Mouse (Mus musculus): ENCODE measurements at regions not wholly inside any gene's neighbourhood (a gene's known extent, or its start where the extent isn't known, plus 50 kb on each side); places are given as distances from the start of the nearest gene placed in this dataset.

DNA sequence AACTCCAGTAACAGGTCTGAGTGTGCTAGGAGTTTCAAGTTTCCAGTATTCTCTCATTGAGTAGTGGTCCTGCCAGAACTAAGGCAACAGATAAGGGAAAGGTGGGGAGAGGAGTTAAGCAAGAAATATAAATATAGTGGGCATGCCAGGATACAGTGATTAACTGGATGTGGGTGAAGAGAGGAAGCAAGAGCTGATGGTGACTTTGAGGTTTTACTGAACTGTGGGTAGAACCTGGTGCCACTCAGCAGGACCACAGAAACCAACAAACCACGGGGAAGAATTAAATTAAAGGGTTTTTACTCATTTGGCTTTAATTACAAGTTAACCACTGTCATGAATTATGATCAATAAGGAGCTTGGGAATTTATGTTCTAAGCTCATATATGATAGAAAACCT, 154.5 kb upstream of the Plppr1 start:
- no peak overlapping the region for H3K4me3 ChIP-seq
- H3K4me2 ChIP-seq = no peak overlapping the region
- peaks cover 5% of the 10 kb centered on the region; the same call in 1 of the 2 replicates for H3K4me1 ChIP-seq (replicated peaks)
- H3K36me3 ChIP-seq = no peaks in the 10 kb centered on the region
- no peak overlapping the region for H3K9ac ChIP-seq
- H3K27ac ChIP-seq (replicated peaks) = no peak overlapping the region
- no peaks in the 10 kb centered on the region for H3K9me3 ChIP-seq
- ATAC-seq (ENCODE audit: low FRiP score, low read depth) = no peak
- 71% methylated on average over 1 of the region's 1 CpGs for WGBS
- no peaks in the 10 kb centered on the region for H3K27me3 ChIP-seq

- Histone ChIP-seq H3K4me2 (no peak overlapping the region), H3K4me3 (no peak overlapping the region), H3K4me1 (replicated peaks) (peaks cover 5% of the 10 kb centered on the region; the same call in 1 of the 2 replicates), H3K27me3 (no peaks in the 10 kb centered on the region), H3K9me3 (no peaks in the 10 kb centered on the region), H3K27ac (replicated peaks) (0 out of 2 replicates have a peak overlapping the region, but pooled peaks have one; percentile 2), H3K36me3 (no peaks in the 10 kb centered on the region), H3K9ac (no peak overlapping the region)
- WGBS = 70% methylated on average over 9 of the region's 9 CpGs
- no peak for ATAC-seq (ENCODE audit: low FRiP score, low read depth)
These were observed 153.7 kb upstream of the Plppr1 start for GRCm38 (mm10) chr4:48905196-48905867.

DNA sequence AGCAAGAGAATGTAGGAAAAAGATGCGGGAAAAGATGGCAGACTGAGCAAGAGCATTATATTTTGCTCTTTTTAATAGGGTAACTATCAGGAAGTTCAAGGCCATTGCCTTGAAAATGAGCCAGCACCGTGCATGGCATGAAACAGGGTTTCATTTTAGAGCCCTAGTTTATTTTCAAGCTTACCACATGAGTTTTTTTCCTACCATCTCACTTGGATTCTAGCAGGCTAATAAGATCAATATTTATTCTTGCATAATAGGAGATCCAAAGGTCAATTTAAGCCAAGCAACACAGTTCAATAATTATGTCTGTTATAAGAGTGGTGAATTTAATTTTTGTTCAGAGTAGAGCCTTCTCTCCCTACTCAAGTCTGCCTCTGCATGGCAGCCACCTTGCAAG, 149.9 kb upstream of the Plppr1 start:
- no peak for ATAC-seq (ENCODE audit: low FRiP score, low read depth)
- H3K27ac ChIP-seq (replicated peaks) = no peak overlapping the region
- H3K4me3 ChIP-seq = no peak overlapping the region
- no peaks in the 10 kb centered on the region for H3K9me3 ChIP-seq
- H3K36me3 ChIP-seq = no peaks in the 10 kb centered on the region
- no peak overlapping the region for H3K4me2 ChIP-seq
- 85% methylated on average over 2 of the region's 2 CpGs for WGBS
- H3K4me1 ChIP-seq (replicated peaks) = peaks cover 5% of the 10 kb centered on the region; the same call in 1 of the 2 replicates
- no peaks in the 10 kb centered on the region for H3K27me3 ChIP-seq
- H3K9ac ChIP-seq = no peak overlapping the region

DNA sequence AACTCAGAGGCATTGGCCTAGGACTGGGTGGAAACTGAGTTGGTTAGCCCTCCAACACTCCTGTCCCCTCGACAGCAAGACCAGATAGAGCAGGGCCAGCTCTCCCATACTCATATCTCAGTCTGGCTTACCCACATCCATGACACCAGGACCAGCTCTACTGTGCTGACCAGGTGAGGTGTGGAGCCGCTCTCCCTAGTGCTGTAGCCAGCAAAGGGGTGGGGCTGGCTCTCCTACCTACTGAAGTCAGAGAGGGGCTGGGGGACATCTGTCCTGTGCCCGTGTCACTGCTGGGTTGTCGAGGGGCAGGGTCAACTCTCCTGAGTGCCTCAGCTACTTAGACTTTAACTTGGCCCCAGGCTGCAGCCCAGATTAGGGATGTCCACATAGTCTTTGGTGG, 145.8 kb upstream of the Plppr1 start:
- 93% methylated on average over 4 of the region's 4 CpGs for WGBS
- H3K36me3 ChIP-seq = no peaks in the 10 kb centered on the region
- H3K4me3 ChIP-seq = no peak overlapping the region
- H3K9ac ChIP-seq = no peak overlapping the region
- no peaks in the 10 kb centered on the region for H3K27me3 ChIP-seq
- H3K4me2 ChIP-seq = no peak overlapping the region
- H3K27ac ChIP-seq (replicated peaks) = no peak overlapping the region
- H3K4me1 ChIP-seq (replicated peaks) = no peaks in the 10 kb centered on the region
- no peaks in the 10 kb centered on the region for H3K9me3 ChIP-seq
- no peak for ATAC-seq (ENCODE audit: low FRiP score, low read depth)

DNA sequence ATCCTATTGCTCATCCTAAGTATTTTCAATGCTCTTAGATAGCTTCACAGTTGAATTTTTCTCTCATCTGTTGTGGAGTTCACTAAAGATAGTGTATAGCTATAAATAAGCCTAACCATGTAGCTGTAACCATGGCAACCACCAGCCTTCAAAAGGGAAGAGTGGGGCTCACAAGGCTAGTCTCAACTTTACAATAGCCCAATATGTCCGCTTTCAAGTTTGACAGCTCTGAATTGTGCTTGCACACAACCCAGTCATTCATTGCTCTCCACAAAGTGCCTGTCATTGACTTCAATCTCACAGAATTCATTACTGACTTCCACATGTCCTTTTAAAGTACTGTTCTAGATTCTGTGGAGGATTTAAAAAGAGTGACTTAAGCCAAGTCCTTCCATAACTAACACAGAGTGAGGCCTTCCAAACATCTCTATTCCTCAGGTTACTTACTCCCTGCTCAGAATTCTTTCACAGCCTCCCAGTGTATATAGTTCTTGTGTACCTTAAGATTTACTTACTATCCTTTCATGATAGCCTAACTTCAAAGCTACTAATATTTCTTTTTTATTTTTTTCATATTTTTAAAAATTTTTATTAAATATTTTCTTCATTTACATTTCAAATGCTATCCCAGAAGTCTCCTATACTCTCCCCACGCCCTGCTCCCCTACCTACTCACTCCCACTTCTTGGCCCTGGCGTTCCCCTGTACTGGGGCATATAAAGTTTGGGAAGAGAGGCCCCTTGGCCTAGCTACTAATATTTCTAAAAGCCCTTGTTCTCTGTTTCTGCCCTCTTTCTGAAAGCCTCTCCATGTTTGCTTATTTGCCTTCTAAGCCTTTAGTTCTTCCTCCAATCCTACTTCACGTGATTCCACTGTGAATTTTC, 134.3 kb upstream of the Plppr1 start:
- H3K4me3 ChIP-seq = no peak overlapping the region
- no peaks in the 10 kb centered on the region for H3K9me3 ChIP-seq
- no peaks in the 10 kb centered on the region for H3K27me3 ChIP-seq
- H3K9ac ChIP-seq = no peak overlapping the region
- H3K36me3 ChIP-seq = no peaks in the 10 kb centered on the region
- H3K4me2 ChIP-seq = no peak overlapping the region
- WGBS = 55% methylated on average over 4 of the region's 4 CpGs
- H3K4me1 ChIP-seq (replicated peaks) = 0 out of 2 replicates have a peak, but pooled peaks cover 8% of the 10 kb centered on the region
- no peak overlapping the region for H3K27ac ChIP-seq (replicated peaks)
- ATAC-seq (ENCODE audit: low FRiP score, low read depth) = peak; percentile 90

GRCm38 (mm10) chr4:48938420-48938819, 120.7 kb upstream of the Plppr1 start:
- H3K27me3 ChIP-seq = no peaks in the 10 kb centered on the region
- no peak overlapping the region for H3K9ac ChIP-seq
- no peaks in the 10 kb centered on the region for H3K9me3 ChIP-seq
- 83% methylated on average over 1 of the region's 1 CpGs for WGBS
- H3K36me3 ChIP-seq = no peaks in the 10 kb centered on the region
- no peak overlapping the region for H3K4me3 ChIP-seq
- H3K4me1 ChIP-seq (replicated peaks) = no peaks in the 10 kb centered on the region
- ATAC-seq (ENCODE audit: low FRiP score, low read depth) = no peak
- no peak overlapping the region for H3K4me2 ChIP-seq
- no peak overlapping the region for H3K27ac ChIP-seq (replicated peaks)

- no peak for ATAC-seq (ENCODE audit: low FRiP score, low read depth)
- no peaks in the 10 kb centered on the region for H3K9me3 ChIP-seq
- H3K4me3 ChIP-seq = no peak overlapping the region
- no peak overlapping the region for H3K4me2 ChIP-seq
- no peak overlapping the region for H3K27ac ChIP-seq (replicated peaks)
- H3K4me1 ChIP-seq (replicated peaks) = no peaks in the 10 kb centered on the region
- no peaks in the 10 kb centered on the region for H3K27me3 ChIP-seq
- no peaks in the 10 kb centered on the region for H3K36me3 ChIP-seq
- 76% methylated on average over 6 of the region's 6 CpGs for WGBS
- H3K9ac ChIP-seq = no peak overlapping the region
These were observed 120.2 kb upstream of the Plppr1 start for GRCm38 (mm10) chr4:48938892-48939291.

GRCm38 (mm10) chr4:48945266-48945818, 113.7 kb upstream of the Plppr1 start:
- Histone ChIP-seq H3K4me3 (no peak overlapping the region), H3K9ac (no peak overlapping the region), H3K9me3 (no peaks in the 10 kb centered on the region), H3K4me2 (no peak overlapping the region), H3K4me1 (replicated peaks) (no peaks in the 10 kb centered on the region), H3K36me3 (no peaks in the 10 kb centered on the region), H3K27ac (replicated peaks) (no peak overlapping the region), H3K27me3 (no peaks in the 10 kb centered on the region)
- WGBS = 78% methylated on average over 2 of the region's 2 CpGs
- ATAC-seq (ENCODE audit: low FRiP score, low read depth) = no peak

DNA sequence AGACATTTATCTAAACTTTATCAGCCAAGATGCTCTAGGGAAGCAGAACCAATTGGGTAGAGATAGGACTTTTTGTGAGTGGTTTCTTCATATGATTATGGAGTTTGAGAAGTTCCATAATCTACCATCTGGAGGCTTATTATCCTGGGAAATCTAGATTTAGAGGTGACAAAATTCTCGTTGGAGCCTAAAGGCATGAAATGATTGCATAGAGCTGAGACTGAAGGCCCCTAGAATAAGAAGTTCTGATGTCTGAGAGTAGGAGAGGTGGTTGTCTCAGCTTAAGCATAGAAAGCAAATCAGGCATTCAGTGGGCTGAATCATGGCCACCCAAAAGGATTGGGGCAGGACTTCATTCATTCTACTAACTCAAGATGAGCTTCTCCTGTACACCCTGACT, 106.1 kb upstream of the Plppr1 start:
- Histone ChIP-seq H3K4me2 (no peak overlapping the region), H3K9me3 (no peaks in the 10 kb centered on the region), H3K4me1 (replicated peaks) (no peaks in the 10 kb centered on the region), H3K4me3 (no peak overlapping the region), H3K9ac (no peak overlapping the region), H3K27me3 (no peaks in the 10 kb centered on the region), H3K36me3 (no peaks in the 10 kb centered on the region), H3K27ac (replicated peaks) (no peak overlapping the region)
- 63% methylated on average over 1 of the region's 1 CpGs for WGBS
- ATAC-seq (ENCODE audit: low FRiP score, low read depth) = no peak

DNA sequence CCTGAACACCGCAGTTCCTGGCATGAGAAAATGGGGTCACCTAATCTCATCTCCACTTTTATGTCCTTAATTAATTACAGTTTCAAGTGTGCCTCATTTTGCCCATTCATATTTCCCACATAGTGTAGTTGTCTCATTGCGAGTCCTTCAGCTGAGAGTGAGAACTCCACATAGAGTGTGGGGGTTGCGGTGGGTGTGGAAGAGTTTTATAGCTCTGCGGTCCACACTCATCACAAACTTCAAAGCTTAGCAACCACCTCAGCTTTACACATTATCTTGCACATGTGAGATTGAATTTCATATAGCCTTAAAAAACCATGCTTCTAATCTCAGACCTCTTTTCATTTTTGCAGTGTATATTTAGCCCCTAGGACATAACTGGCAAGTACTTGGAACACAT, 83.3 kb upstream of the Plppr1 start:
- 93% methylated on average over 4 of the region's 4 CpGs for WGBS
- no peak for ATAC-seq (ENCODE audit: low FRiP score, low read depth)
- Histone ChIP-seq H3K9me3 (no peaks in the 10 kb centered on the region), H3K9ac (no peak overlapping the region), H3K4me2 (no peak overlapping the region), H3K4me3 (no peak overlapping the region), H3K27me3 (no peaks in the 10 kb centered on the region), H3K27ac (replicated peaks) (no peak overlapping the region), H3K36me3 (no peaks in the 10 kb centered on the region), H3K4me1 (replicated peaks) (no peaks in the 10 kb centered on the region)

- no peak for ATAC-seq (ENCODE audit: low FRiP score, low read depth)
- H3K9ac ChIP-seq = no peak overlapping the region
- 55% methylated on average over 3 of the region's 3 CpGs for WGBS
These were observed 67.1 kb upstream of the Plppr1 start for GRCm38 (mm10) chr4:48992021-48992420.

More at GRCm38 (mm10) chr4:48992021-48992420, 67.1 kb upstream of the Plppr1 start:
- H3K27ac ChIP-seq (replicated peaks) = no peak overlapping the region
- no peak overlapping the region for H3K4me2 ChIP-seq
- H3K4me1 ChIP-seq (replicated peaks) = no peaks in the 10 kb centered on the region
- no peaks in the 10 kb centered on the region for H3K9me3 ChIP-seq
- no peak overlapping the region for H3K4me3 ChIP-seq
- no peaks in the 10 kb centered on the region for H3K27me3 ChIP-seq
- no peaks in the 10 kb centered on the region for H3K36me3 ChIP-seq
